Mouse (Mus musculus) limb, embryonic 14.5 days (tissue): ENCODE measurements at regions not wholly inside any gene's neighbourhood (a gene's known extent, or its start where the extent isn't known, plus 50 kb on each side); places are given as distances from the start of the nearest gene placed in this dataset.

ENCODE experiments used
- ATAC-seq: fragments of 200-750 bp; cut with Nextera tagmentation; 2 replicates; pipeline ENCODE4 v1.8.0; 2017; ENCODE audit warnings: low read depth, moderate number of reproducible peaks, moderate TSS enrichment; ENCODE audit not compliant: low FRiP score
- DNase-seq: peaks from one replicate; pipeline ENCODE4 v3.0.0-alpha.2; 2015; ENCODE audit warnings: low spot score
- H3K27ac ChIP-seq: fragments of 300-500 bp; sonication (generic); replicated peaks from 2 replicates; pipeline ENCODE4 v1.5.1; 2014; ENCODE audit warnings: low read depth, mild to moderate bottlenecking, low read length, moderate library complexity, mixed read lengths
- H3K27me3 ChIP-seq: fragments of 300-500 bp; sonication (generic); 2 replicates; pipeline ENCODE4 v1.6.1; 2014; ENCODE audit warnings: low read length, mixed read lengths; ENCODE audit not compliant: control insufficient read depth, insufficient read depth
- H3K36me3 ChIP-seq: fragments of 300-500 bp; sonication (generic); 2 replicates; pipeline ENCODE4 v1.6.1; 2014; ENCODE audit warnings: mild to moderate bottlenecking, low read length, moderate library complexity, mixed read lengths; ENCODE audit not compliant: control insufficient read depth, insufficient read depth
- H3K4me1 ChIP-seq: fragments of 300-500 bp; sonication (generic); 2 replicates; pipeline ENCODE4 v1.6.1; 2014; ENCODE audit warnings: antibody characterized with exemption, low read length, mixed read lengths; ENCODE audit not compliant: control insufficient read depth, insufficient read depth
- H3K4me2 ChIP-seq: fragments of 300-500 bp; sonication (generic); replicated peaks from 2 replicates; pipeline ENCODE4 v1.6.1; 2014; ENCODE audit warnings: low read depth, mild to moderate bottlenecking, low read length, moderate library complexity; ENCODE audit not compliant: severe bottlenecking
- H3K4me3 ChIP-seq: fragments of 300-500 bp; sonication (generic); replicated peaks from 2 replicates; pipeline ENCODE4 v1.5.1; 2014; ENCODE audit warnings: low read length
- H3K9ac ChIP-seq: fragments of 300-500 bp; sonication (generic); 2 replicates; pipeline ENCODE4 v1.6.1; 2014; ENCODE audit warnings: mild to moderate bottlenecking, low read depth, low read length, moderate library complexity; ENCODE audit not compliant: severe bottlenecking
- H3K9me3 ChIP-seq: fragments of 300-500 bp; sonication (generic); 2 replicates; pipeline ENCODE4 v1.6.1; 2016; ENCODE audit warnings: low read length; ENCODE audit not compliant: control insufficient read depth
- POLR2A ChIP-seq: fragments of 200-500 bp; IDR thresholded peaks from 2 replicates; pipeline ENCODE4 v1.8.0; 2012; ENCODE audit warnings: inconsistent platforms, mild to moderate bottlenecking, moderate library complexity, borderline replicate concordance; ENCODE audit not compliant: insufficient read depth, insufficient read length; ENCODE audit errors: extremely low read depth
- WGBS: fragments of 180-500 bp; shearing (Covaris S2); extraction: QIAGEN DNeasy Blood & Tissue Kit; methylation state at CpG from one replicate; pipeline ENCODE4 v1.1.7; 2014; 5-methylcytosine and 5-hydroxymethylcytosine counted together

- Histone ChIP-seq H3K36me3 (no peaks in the 10 kb centered on the region), H3K27ac (no peak overlapping the region), H3K4me1 (no peaks in the 10 kb centered on the region), H3K4me3 (no peak overlapping the region), H3K9me3 (no peaks in the 10 kb centered on the region), H3K9ac (no peak overlapping the region), H3K4me2 (no peak overlapping the region), H3K27me3 (no peaks in the 10 kb centered on the region)
- ATAC-seq (no peak), DNase-seq (no peak)
- no peak for TF ChIP-seq POLR2A
- WGBS = 91% methylated on average over 10 of the region's 10 CpGs
Measured at GRCm38 (mm10) chr6:49696990-49697389, 125.5 kb upstream of the Npy start.

DNA sequence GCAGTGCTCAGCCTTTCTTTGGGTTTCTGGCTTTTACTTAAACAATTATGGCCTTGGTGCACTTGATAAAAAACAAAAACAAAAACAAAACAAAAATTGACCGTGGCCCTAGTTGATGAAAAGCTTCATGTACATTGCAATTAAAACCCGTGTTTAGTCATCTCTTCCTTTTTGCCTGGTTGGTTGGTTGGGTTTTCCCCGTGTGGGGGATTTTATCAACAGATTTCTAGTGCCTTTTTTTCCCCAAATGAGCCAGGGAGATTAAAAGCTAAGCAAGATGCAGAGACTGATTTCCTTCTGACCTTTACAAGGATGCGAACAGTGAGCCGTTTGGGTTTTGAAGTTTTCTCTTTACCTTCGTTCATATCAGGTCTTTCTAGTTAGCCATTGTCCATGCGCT is 121.1 kb upstream of the Npy start:
- H3K9me3 ChIP-seq = no peaks in the 10 kb centered on the region
- H3K4me2 ChIP-seq = no peak overlapping the region
- H3K36me3 ChIP-seq = no peaks in the 10 kb centered on the region
- ATAC-seq (no peak), DNase-seq (no peak)
- H3K27me3 ChIP-seq = no peaks in the 10 kb centered on the region
- no peak overlapping the region for H3K9ac ChIP-seq
- no peak for TF ChIP-seq POLR2A
- H3K4me3 ChIP-seq = no peak overlapping the region
- H3K27ac ChIP-seq = no peak overlapping the region
- 87% methylated on average over 7 of the region's 7 CpGs for WGBS
- no peaks in the 10 kb centered on the region for H3K4me1 ChIP-seq

DNA sequence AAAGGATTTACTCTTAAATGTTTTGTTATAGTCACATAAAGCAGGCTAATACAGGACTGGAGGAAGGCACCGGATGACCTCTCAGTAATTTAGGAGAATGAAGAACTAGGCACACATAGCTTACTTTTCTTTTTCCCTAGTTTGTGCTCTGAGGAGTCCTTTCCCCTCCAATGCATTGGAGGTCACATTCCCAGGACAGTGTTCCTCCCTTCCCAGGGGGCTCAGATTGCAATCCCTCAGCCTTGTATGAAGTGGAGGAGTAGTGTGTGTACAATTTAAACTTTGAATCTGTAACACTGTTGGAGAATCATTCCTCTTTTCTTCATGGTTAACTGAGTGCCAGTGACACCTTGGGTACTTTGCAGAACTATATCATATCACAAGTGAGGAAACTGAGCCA is 109.5 kb upstream of the Npy start:
- Histone ChIP-seq H3K4me3 (no peak overlapping the region), H3K27ac (no peak overlapping the region)
- 92% methylated on average over 1 of the region's 1 CpGs for WGBS

DNA sequence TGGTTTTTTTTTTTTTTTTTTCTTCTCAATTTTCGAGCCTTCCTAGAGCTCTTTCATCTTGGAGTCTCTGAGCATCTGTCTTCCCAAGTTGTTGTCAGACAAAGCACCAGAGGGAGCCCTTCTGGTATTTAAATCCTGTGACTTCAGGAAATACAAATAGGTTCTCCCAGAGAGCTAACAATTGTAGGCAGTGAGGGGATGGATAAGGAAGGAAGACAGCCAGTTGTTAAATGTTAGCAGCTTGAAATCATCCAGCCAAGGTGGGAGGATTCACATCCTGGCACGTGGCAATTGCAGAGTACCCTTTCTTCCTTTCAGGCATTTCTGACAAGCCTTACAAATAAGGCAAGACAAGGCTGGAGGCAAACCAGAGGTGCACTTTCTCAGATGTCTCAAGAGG is 106.0 kb upstream of the Npy start:
- H3K4me1 ChIP-seq = 0 out of 2 replicates have a peak, but pooled peaks cover 3% of the 10 kb centered on the region
- no peaks in the 10 kb centered on the region for H3K36me3 ChIP-seq
- H3K27me3 ChIP-seq = no peaks in the 10 kb centered on the region
- 0% methylated on average over 2 of the region's 2 CpGs for whole genome bisulfite sequencing
- H3K9ac ChIP-seq = no peak overlapping the region
- H3K4me3 ChIP-seq = no peak overlapping the region
- H3K27ac ChIP-seq = no peak overlapping the region
- TF ChIP-seq POLR2A = no peak
- no peak for ATAC-seq
- no peaks in the 10 kb centered on the region for H3K9me3 ChIP-seq
- peak; percentile 30 for DNase-seq
- H3K4me2 ChIP-seq = no peak overlapping the region

More for the DNA sequence above, 109.5 kb upstream of the Npy start:
- no peak overlapping the region for H3K4me2 ChIP-seq
- no peaks in the 10 kb centered on the region for H3K36me3 ChIP-seq
- no peak for ATAC-seq
- H3K9me3 ChIP-seq = no peaks in the 10 kb centered on the region
- no peak for TF ChIP-seq POLR2A
- no peak for DNase-seq
- H3K9ac ChIP-seq = no peak overlapping the region
- H3K27me3 ChIP-seq = no peaks in the 10 kb centered on the region
- H3K4me1 ChIP-seq = 0 out of 2 replicates have a peak, but pooled peaks cover 3% of the 10 kb centered on the region

DNA sequence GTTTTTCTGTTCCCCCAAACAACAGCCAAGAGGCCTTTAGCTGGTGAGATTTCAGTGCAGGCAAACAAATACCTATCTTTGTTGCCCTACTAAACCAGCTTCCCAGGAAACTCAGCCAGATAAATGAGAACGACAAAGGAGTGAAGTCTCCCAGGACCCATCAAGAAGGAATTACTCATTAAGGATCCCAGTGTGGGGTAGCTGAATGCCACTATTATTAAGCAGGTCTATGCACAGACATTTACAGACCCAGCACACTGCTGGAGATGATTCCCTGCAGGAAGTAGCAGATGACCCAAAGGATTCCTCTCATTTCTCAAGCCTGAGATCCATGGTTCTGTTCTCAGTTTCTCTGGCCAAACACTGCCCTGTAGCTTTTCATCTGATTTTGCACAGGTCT is 105.6 kb upstream of the Npy start:
- no peak overlapping the region for H3K4me3 ChIP-seq
- H3K9ac ChIP-seq = no peak overlapping the region
- H3K4me2 ChIP-seq = no peak overlapping the region
- no peak overlapping the region for H3K27ac ChIP-seq
- H3K36me3 ChIP-seq = no peaks in the 10 kb centered on the region
- no peaks in the 10 kb centered on the region for H3K9me3 ChIP-seq
- TF ChIP-seq POLR2A = no peak
- DNase-seq (no peak), ATAC-seq (no peak)
- WGBS = 22% methylated on average over 1 of the region's 1 CpGs
- H3K4me1 ChIP-seq = 0 out of 2 replicates have a peak, but pooled peaks cover 3% of the 10 kb centered on the region
- H3K27me3 ChIP-seq = no peaks in the 10 kb centered on the region

DNA sequence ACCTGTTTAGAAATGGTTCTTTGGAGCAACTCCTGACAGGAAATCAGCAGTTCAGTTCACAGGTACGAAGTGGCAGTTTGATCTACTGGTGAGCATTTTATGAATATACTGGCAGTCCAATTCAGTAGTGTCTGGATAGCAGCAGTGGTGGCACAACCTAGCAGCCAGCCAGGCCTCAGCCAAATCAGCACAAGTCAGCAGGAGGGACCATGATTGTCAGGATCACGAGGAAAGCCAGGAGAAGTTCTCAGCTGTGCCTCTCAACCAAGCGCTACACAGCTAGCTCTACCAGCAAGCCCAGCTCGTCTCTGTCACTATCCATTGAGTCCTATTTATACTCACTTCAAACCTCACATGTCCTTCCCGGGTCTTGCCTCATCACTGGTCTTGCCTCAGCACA is 89.3 kb upstream of the Npy start:
- Histone ChIP-seq H3K27me3 (no peaks in the 10 kb centered on the region), H3K9me3 (0 out of 2 replicates have a peak, but pooled peaks cover 4% of the 10 kb centered on the region), H3K36me3 (no peaks in the 10 kb centered on the region), H3K4me2 (no peak overlapping the region), H3K4me1 (no peaks in the 10 kb centered on the region), H3K27ac (no peak overlapping the region), H3K4me3 (no peak overlapping the region), H3K9ac (no peak overlapping the region)
- TF ChIP-seq POLR2A = no peak
- DNase-seq = no peak
- 72% methylated on average over 5 of the region's 5 CpGs for WGBS
- no peak for ATAC-seq
